Mouse (Mus musculus) brain, embryonic 14.5 days (tissue): Measurements from ENCODE around the gene Cnst.
"Not testable (repeated sequence)": the region's sequence is repeated elsewhere in the genome, so short reads cannot be mapped to it uniquely, and the experiment has no call there.

Experiments used
- CTCF ChIP-seq: fragments of 200-500 bp; IDR thresholded peaks from 2 replicates; pipeline ENCODE4 v1.5.1; 2012; ENCODE audit warnings: inconsistent platforms, mild to moderate bottlenecking, moderate library complexity, borderline replicate concordance; ENCODE audit not compliant: insufficient read depth, insufficient read length; ENCODE audit errors: extremely low read depth
- POLR2A ChIP-seq: fragments of 200-500 bp; IDR thresholded peaks from 2 replicates; pipeline ENCODE4 v1.6.1; 2012; ENCODE audit warnings: mild to moderate bottlenecking, inconsistent platforms, borderline replicate concordance; ENCODE audit not compliant: poor library complexity, insufficient read depth, insufficient read length, severe bottlenecking; ENCODE audit errors: extremely low read depth

DNA sequence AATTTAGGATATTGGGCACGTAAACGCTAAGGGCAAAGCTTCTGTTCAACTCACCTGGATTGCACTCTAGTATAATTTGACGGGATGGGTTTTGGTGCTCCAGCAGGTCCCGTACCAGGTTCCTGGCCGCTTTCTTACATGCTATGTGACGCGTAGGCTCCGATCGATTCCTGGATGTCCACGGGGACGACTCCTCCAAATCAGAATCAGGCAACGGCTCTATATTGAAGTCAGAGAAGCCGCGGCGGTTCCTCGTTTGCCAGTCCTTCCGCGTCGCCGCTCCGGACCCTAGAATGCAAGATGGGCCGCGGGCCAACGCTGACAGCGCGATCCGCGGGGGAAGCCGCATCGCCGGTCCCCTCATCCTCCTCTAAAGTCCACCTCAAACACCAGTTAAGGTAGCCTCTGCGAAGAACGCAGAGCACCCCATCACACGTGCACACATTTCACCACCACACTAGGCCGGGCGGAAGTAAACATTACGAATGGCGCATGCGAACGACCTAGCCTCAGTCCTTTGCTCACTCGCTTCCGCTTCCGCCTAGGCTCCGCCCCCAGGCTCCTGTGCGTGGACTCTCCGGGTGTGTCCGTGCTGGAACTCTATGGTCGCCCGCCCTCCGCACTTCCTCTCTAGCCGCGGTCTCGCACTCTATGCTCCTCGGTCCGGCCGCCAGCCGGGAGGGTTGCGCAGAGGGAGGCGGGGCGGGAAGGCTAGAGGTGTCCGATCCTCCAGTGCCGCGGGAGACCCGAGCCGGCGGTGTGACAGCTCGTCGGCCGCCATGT is at the start of gene Cnst, which contains the start of gene Tfb2m:
- TF ChIP-seq CTCF, result not testable (repeated sequence)
- peak; percentile 87 for TF ChIP-seq POLR2A
